8 mouse cellular contexts compared by ENCODE assay signal in the genomic region with DNA sequence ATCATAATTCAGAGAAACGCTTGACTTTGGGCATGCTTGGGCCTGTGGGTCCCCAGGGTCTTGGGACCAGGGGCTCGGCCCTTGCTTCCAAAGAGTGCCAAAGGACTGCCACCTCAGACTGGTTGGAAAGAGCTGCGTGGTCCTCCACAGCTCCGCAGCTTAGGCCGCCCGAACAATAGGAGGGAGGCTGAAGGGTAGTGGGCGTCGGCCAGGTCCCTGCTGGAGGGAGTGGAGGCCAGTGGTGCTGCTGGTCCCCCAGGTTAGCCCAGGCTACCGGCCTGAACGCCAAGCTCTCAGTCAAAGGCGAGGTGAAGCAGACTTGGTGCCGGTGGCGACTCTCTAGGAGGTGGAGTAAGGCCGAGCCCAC. TPM values are rescaled to one million over a fixed set of nuclear protein-coding genes. Genes with fewer than 3 reads are reported as not detected.
DNase-seq lines count a peak whose midpoint lies in the region; ATAC-seq and TF ChIP-seq lines count a peak whose summit lies in the region.

No protein-coding gene starts in this region.

- WGBS in heart, postnatal 0 days: 27% methylated on average over 14 of the region's 14 CpGs
- WGBS in forebrain, embryonic 16.5 days: 7% methylated on average over 14 of the region's 14 CpGs
- WGBS in liver, postnatal 0 days (ENCODE audit: insufficient replicate concordance): 26% methylated on average over 14 of the region's 14 CpGs

- peak overlapping the region; percentile 98 for H3K4me2 ChIP-seq in heart, postnatal 0 days (ENCODE audit: low read depth, low read length)
- H3K4me2 ChIP-seq in forebrain, embryonic 16.5 days (ENCODE audit: low read length): peak overlapping the region; percentile 77
- peak overlapping the region; percentile 89 for H3K4me2 ChIP-seq in liver, postnatal 0 days (ENCODE audit: low read depth, low read length)

- DNase-seq in heart, postnatal 0 days (ENCODE audit: low spot score): no peak
- DNase-seq in heart, adult 11 months: no peak
- no peak for DNase-seq in liver, postnatal 0 days
- DNase-seq in gastrocnemius, postnatal 25 days: no peak
- no peak for DNase-seq in thymus, postnatal 10 days (ENCODE audit: low spot score in 2 of 2)
- DNase-seq in MN1 (ENCODE audit: low spot score): no peak

- no peaks in the 10 kb centered on the region for H3K9me3 ChIP-seq in heart, postnatal 0 days (replicated peaks; ENCODE audit: control insufficient read depth, low read length)
- H3K9me3 ChIP-seq in forebrain, embryonic 16.5 days (ENCODE audit: control insufficient read depth, low read length): no peaks in the 10 kb centered on the region
- H3K9me3 ChIP-seq in liver, postnatal 0 days (ENCODE audit: low read length): no peaks in the 10 kb centered on the region

- H3K4me3 ChIP-seq in heart, postnatal 0 days (ENCODE audit: low read depth, low read length): peak overlapping the region; percentile 65
- H3K4me3 ChIP-seq in bone marrow macrophage, adult 2 months (ENCODE audit: insufficient read depth, low read length): peak overlapping the region; percentile 69
- H3K4me3 ChIP-seq in forebrain, embryonic 16.5 days (replicated peaks; ENCODE audit: low read length): peak overlapping the region; percentile 70
- peak overlapping the region; percentile 57 for H3K4me3 ChIP-seq in liver, postnatal 0 days (ENCODE audit: low read depth, low read length)

- H3K27me3 ChIP-seq in heart, postnatal 0 days (ENCODE audit: control insufficient read depth, insufficient read depth, low read length): peaks cover 35% of the 10 kb centered on the region
- peaks cover 2% of the 10 kb centered on the region; the same call in 1 of the 2 replicates for H3K27me3 ChIP-seq in forebrain, embryonic 16.5 days (replicated peaks; ENCODE audit: control insufficient read depth, insufficient read depth, low read length)
- H3K27me3 ChIP-seq in liver, postnatal 0 days (ENCODE audit: insufficient read depth, low read length): peaks cover 42% of the 10 kb centered on the region

- no peak for TF ChIP-seq EP300 in heart, postnatal 0 days (IDR thresholded peaks at IDR 0.05; ENCODE audit: low read depth)
- TF ChIP-seq EP300 in liver, postnatal 0 days (IDR thresholded peaks at IDR 0.05; ENCODE audit: low read depth): no peak

- H3K9ac ChIP-seq in heart, postnatal 0 days (replicated peaks; ENCODE audit: low read depth, low read length): peak overlapping the region; percentile 58
- peak overlapping the region; percentile 84 for H3K9ac ChIP-seq in forebrain, embryonic 16.5 days (replicated peaks; ENCODE audit: low read depth, low read length)
- H3K9ac ChIP-seq in liver, postnatal 0 days (replicated peaks): peak overlapping the region; percentile 62

- no peaks in the 10 kb centered on the region for H3K36me3 ChIP-seq in heart, postnatal 0 days (replicated peaks; ENCODE audit: control insufficient read depth, insufficient read depth, low read length)
- no peaks in the 10 kb centered on the region for H3K36me3 ChIP-seq in forebrain, embryonic 16.5 days (ENCODE audit: control insufficient read depth, insufficient read depth)
- no peaks in the 10 kb centered on the region for H3K36me3 ChIP-seq in liver, postnatal 0 days (replicated peaks; ENCODE audit: insufficient read depth, low read length)

- no peak overlapping the region for H3K27ac ChIP-seq in heart, postnatal 0 days (ENCODE audit: low read depth)
- no peak overlapping the region for H3K27ac ChIP-seq in bone marrow macrophage, adult 2 months (ENCODE audit: insufficient read depth, low read depth, low read length)
- peak overlapping the region; percentile 92 for H3K27ac ChIP-seq in forebrain, embryonic 16.5 days (ENCODE audit: low read length)
- no peak overlapping the region for H3K27ac ChIP-seq in liver, postnatal 0 days (ENCODE audit: low read depth)

- no peak for TF ChIP-seq CTCF in heart, postnatal 0 days (IDR thresholded peaks at IDR 0.05; ENCODE audit: low read depth)
- TF ChIP-seq CTCF in bone marrow macrophage, adult 2 months (IDR thresholded peaks at IDR 0.05; ENCODE audit: low read depth, low read length): no peak
- no peak for TF ChIP-seq CTCF in liver, postnatal 0 days (IDR thresholded peaks at IDR 0.05; ENCODE audit: low read depth)

- TF ChIP-seq POLR2A in bone marrow macrophage, adult 2 months (IDR thresholded peaks at IDR 0.05; ENCODE audit: borderline replicate concordance, low read depth, low read length): no peak

- 0 out of 2 replicates have a peak, but pooled peaks have one; percentile 7 for ATAC-seq in heart, postnatal 0 days (ENCODE audit: insufficient read depth, low read depth)
- ATAC-seq in forebrain, embryonic 16.5 days: peak; percentile 22
- ATAC-seq in liver, postnatal 0 days: peak; percentile 11; the same call in 1 of the 2 replicates

- H3K4me1 ChIP-seq in heart, postnatal 0 days (ENCODE audit: control insufficient read depth, insufficient read depth): peaks cover 5% of the 10 kb centered on the region; the same call in 1 of the 2 replicates
- H3K4me1 ChIP-seq in bone marrow macrophage, adult 2 months (ENCODE audit: control insufficient read depth, insufficient read depth, low read length): peaks cover 35% of the 10 kb centered on the region
- peaks cover 15% of the 10 kb centered on the region for H3K4me1 ChIP-seq in forebrain, embryonic 16.5 days (replicated peaks; ENCODE audit: control insufficient read depth, insufficient read depth, low read length)
- H3K4me1 ChIP-seq in liver, postnatal 0 days (ENCODE audit: insufficient read depth): peaks cover 10% of the 10 kb centered on the region

RNA-seq across cellular contexts. Expression of a gene that starts 0.4 kb away (rescaled TPM):
- 21.5 and 28.2 TPM in 2 replicates for total RNA-seq in heart, postnatal 0 days (2014; rRNA removed; ENCODE audit: low replicate concordance)
- polyA plus RNA-seq in heart, postnatal 0 days (2015; fragmentation: Nextera tagmentation; extraction: Ambion mirVana): 0.45 and 0.47 TPM in 2 replicates
- 42.8 and 50.6 TPM in 2 replicates for polyA plus RNA-seq in bone marrow macrophage, adult 2 months (2012; ENCODE audit: insufficient read depth, insufficient read length, missing spikeins)
- polyA plus RNA-seq in forebrain, embryonic 16.5 days (2015; fragmentation: Nextera tagmentation; extraction: Ambion mirVana): 10.7 and 15.5 TPM in 2 replicates
- 0.49 and 0.51 TPM in 2 replicates for polyA plus RNA-seq in liver, postnatal 0 days (2015; fragmentation: Nextera tagmentation; extraction: Ambion mirVana)
- 1 to 10 TPM; 3.0 to 7.9 TPM for total RNA-seq in gastrocnemius, postnatal 25 days (2021)
